9 mouse cellular contexts compared by ENCODE assay signal in the genomic region with DNA sequence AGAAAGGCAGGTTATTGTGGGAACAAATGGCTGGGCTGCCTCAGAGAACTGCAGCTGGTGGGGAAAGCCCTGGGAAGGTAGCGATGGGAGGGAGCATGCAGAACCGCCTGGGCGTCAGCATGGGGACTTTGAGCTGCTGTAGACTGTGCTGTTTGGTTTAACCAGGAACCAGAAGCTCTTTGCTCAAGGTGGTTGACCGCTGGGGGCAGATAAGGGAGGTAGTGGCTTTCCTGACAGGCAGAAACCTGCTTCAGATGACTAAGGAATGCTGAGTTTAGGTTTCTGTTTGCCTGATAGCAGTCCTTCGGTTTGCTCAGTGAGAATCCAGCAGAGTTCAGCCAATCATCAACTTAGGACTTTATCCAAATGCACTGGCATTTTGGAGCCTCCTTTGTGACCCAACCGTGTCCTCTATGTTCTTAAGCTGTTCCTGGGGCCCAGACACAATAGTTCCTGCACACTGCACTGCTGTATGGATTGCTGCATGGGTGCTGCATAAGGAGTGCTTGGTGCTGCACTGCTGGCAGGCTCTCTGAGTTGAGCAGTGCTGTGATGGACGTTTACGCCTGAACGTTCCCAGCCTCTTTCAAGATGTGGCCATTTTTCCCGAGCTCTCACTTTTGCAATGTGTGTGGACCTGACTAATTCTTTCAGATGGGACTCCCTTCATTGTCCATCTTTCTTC. TPM values are rescaled to one million over a fixed set of nuclear protein-coding genes. Genes with fewer than 3 reads are reported as not detected.
DNase-seq lines count a peak whose midpoint lies in the region; ATAC-seq lines count a peak whose summit lies in the region.
"Had no signal": no experiment of that assay in that cellular context is flagged by ENCODE, and none has a peak within 500 bp of the region (broad histone marks: within the 10 kb centered on the region; RNA-seq: fewer than 3 reads in every experiment).

No protein-coding gene starts in this region.

- H3K36me3 ChIP-seq in liver, embryonic 13.5 days: no peaks in the 10 kb centered on the region
- H3K36me3 ChIP-seq: hindbrain, embryonic 12.5 days had no signal

- H3K4me2 ChIP-seq in liver, embryonic 13.5 days: peak overlapping the region; percentile 45
- H3K4me2 ChIP-seq: hindbrain, embryonic 12.5 days had no signal

- 10% methylated on average over 10 of the region's 10 CpGs for WGBS in liver, embryonic 13.5 days (ENCODE audit: insufficient replicate concordance)

- no peak overlapping the region for H3K9ac ChIP-seq in liver, embryonic 13.5 days
- H3K9ac ChIP-seq: hindbrain, embryonic 12.5 days had no signal

- H3K27me3 ChIP-seq in liver, embryonic 13.5 days: no peaks in the 10 kb centered on the region
- H3K27me3 ChIP-seq: hindbrain, embryonic 12.5 days had no signal

- H3K27ac ChIP-seq in liver, embryonic 13.5 days: peak overlapping the region; percentile 69
- H3K27ac ChIP-seq: hindbrain, embryonic 12.5 days had no signal

- peak; percentile 2 for DNase-seq in spleen, adult 12 weeks (ENCODE audit: low spot score)
- DNase-seq in spleen, postnatal 14 days (ENCODE audit: low spot score in 2 of 2): no peak
- DNase-seq in liver, embryonic 13.5 days: peak; percentile 56
- DNase-seq in thymus, postnatal 4 days: peak; percentile 26
- DNase-seq in right cerebral cortex, adult 18-20 months: no peak
- no peak for DNase-seq in left cerebral cortex, adult 11 months (ENCODE audit: low spot score)
- DNase-seq: retina, postnatal 1 day had no signal

- H3K4me3 ChIP-seq in liver, embryonic 13.5 days (replicated peaks): no peak overlapping the region
- H3K4me3 ChIP-seq: hindbrain, embryonic 12.5 days had no signal

- peak; percentile 54 for ATAC-seq in granulocyte monocyte progenitor cell, adult 5-6 weeks (replicated peaks; ENCODE audit: poor library complexity, severe bottlenecking)
- peak; percentile 97 for ATAC-seq in liver, embryonic 13.5 days (ENCODE audit: low read depth)

- H3K9me3 ChIP-seq in liver, embryonic 13.5 days (replicated peaks): no peaks in the 10 kb centered on the region
- H3K9me3 ChIP-seq: hindbrain, embryonic 12.5 days had no signal

- peaks cover 17% of the 10 kb centered on the region for H3K4me1 ChIP-seq in liver, embryonic 13.5 days (replicated peaks)

RNA-seq across cellular contexts. Expression of gene Akap6, which starts 6.8 kb away (rescaled TPM):
- total RNA-seq in granulocyte monocyte progenitor cell, adult 5-6 weeks (2014; fragmentation: Nextera tagmentation): not detected in 2 replicates
- total RNA-seq in granulocyte monocyte progenitor cell, adult 5-6 weeks (2017): 0.21 TPM in 1 of 2 replicates, not detected in the other
- 0.03 and 0.05 TPM in 2 replicates for polyA plus RNA-seq in liver, embryonic 13.5 days (2015; fragmentation: Nextera tagmentation; extraction: Ambion mirVana)

Comparison
In these comparisons a context has a peak if more than half of its experiments do, and no peak if none do; other contexts are left out.
1. DNase-seq: peak in spleen, adult 12 weeks (single experiment), liver, embryonic 13.5 days (single experiment) and thymus, postnatal 4 days (single experiment); none in spleen, postnatal 14 days (0 of 2), right cerebral cortex, adult 18-20 months (single experiment) and left cerebral cortex, adult 11 months (single experiment).